Mouse (Mus musculus) MEL (cell line): ENCODE measurements around the gene Gabpa.

Experiments used
- CTCF ChIP-seq, 3 experiments: IDR thresholded peaks in 2 of 3; conservative IDR thresholded peaks in 1 of 3; 2 replicates each; pipeline ENCODE4 v1.5.1; 2011 to 2012; ENCODE audit warnings: low read length in 3 of 3, low read depth in 2 of 3, mild to moderate bottlenecking in 2 of 3, improper control_type of control experiment in 1 of 3, inconsistent platforms in 1 of 3, mixed read lengths in 1 of 3, moderate library complexity in 1 of 3; ENCODE audit not compliant: control insufficient read depth in 1 of 3, insufficient read depth in 1 of 3, poor library complexity in 1 of 3, severe bottlenecking in 1 of 3
- E2F4 ChIP-seq: IDR thresholded peaks from 2 replicates; pipeline ENCODE4 v1.6.1; 2011; ENCODE audit warnings: low read depth, low read length, improper control_type of control experiment, borderline replicate concordance
- EP300 ChIP-seq, 2 experiments: IDR thresholded peaks; 2 replicates each; pipeline ENCODE4 v1.6.1; 2011; ENCODE audit warnings: improper control_type of control experiment in 2 of 2, low read length in 2 of 2, low read depth in 1 of 2, mild to moderate bottlenecking in 1 of 2
- GABPA ChIP-seq: IDR thresholded peaks from 2 replicates; pipeline ENCODE4 v1.6.1; 2012; ENCODE audit warnings: low read depth, mild to moderate bottlenecking, inconsistent platforms, low read length, improper control_type of control experiment, moderate library complexity
- MAX ChIP-seq: IDR thresholded peaks from 2 replicates; pipeline ENCODE4 v1.6.1; 2011; ENCODE audit warnings: low read length, improper control_type of control experiment
- NELFE ChIP-seq: IDR thresholded peaks from 2 replicates; pipeline ENCODE4 v1.6.1; 2011; ENCODE audit warnings: low read depth, low read length, improper control_type of control experiment
- POLR2A ChIP-seq, 2 experiments: IDR thresholded peaks; 2 replicates each; pipeline ENCODE4 v1.6.1; 2011 to 2012; ENCODE audit warnings: low read length in 2 of 2, mild to moderate bottlenecking in 2 of 2, control low read depth in 1 of 2, improper control_type of control experiment in 1 of 2, low read depth in 1 of 2, moderate library complexity in 1 of 2; ENCODE audit not compliant: control insufficient read depth in 1 of 2, insufficient read depth in 1 of 2, poor library complexity in 1 of 2
- POLR2AphosphoS2 ChIP-seq: IDR thresholded peaks from 2 replicates; pipeline ENCODE4 v1.6.1; 2011; ENCODE audit warnings: low read length, improper control_type of control experiment
- SMC3 ChIP-seq: IDR thresholded peaks from 2 replicates; pipeline ENCODE4 v1.6.1; 2011; ENCODE audit warnings: low read depth, low read length, improper control_type of control experiment
- TCF12 ChIP-seq: IDR thresholded peaks from 2 replicates; pipeline ENCODE4 v1.6.1; 2014; ENCODE audit warnings: low read depth, mild to moderate bottlenecking, inconsistent platforms, low read length, improper control_type of control experiment, moderate library complexity

GRCm38 (mm10) chr16:84864656-84865055 is 29.9 kb downstream of the Gabpa start:
- TF ChIP-seq POLR2A (IDR thresholded peaks at IDR 0.05; ENCODE audit: control insufficient read depth in 1 of 2, insufficient read depth in 1 of 2, low read depth in 1 of 2, low read length in 2 of 2, poor library complexity in 1 of 2): no peak
- no peak for TF ChIP-seq NELFE
- TF ChIP-seq TCF12: no peak
- no peak for TF ChIP-seq EP300 (IDR thresholded peaks at IDR 0.05; ENCODE audit: low read depth in 1 of 2, low read length in 2 of 2)
- no peak for TF ChIP-seq CTCF (IDR thresholded peaks at IDR 0.05 in 2 of 3, conservative IDR thresholded peaks at IDR 0.05 in 1 of 3; ENCODE audit: control insufficient read depth in 1 of 3, insufficient read depth in 1 of 3, low read depth in 2 of 3, low read length in 3 of 3, poor library complexity in 1 of 3, severe bottlenecking in 1 of 3)
- no peak for TF ChIP-seq GABPA
- TF ChIP-seq POLR2AphosphoS2: no peak
- no peak for TF ChIP-seq MAX
- no peak for TF ChIP-seq E2F4
- TF ChIP-seq SMC3: no peak
